Mouse (Mus musculus): Measurements from ENCODE around the gene Mon2. TPM values are rescaled to one million over a fixed set of nuclear protein-coding genes. Genes with fewer than 3 reads are reported as not detected.
"Not testable (repeated sequence)": the region's sequence is repeated elsewhere in the genome, so short reads cannot be mapped to it uniquely, and the experiment has no call there.

Mon2 gene
- polyA plus RNA-seq, 1 experiment: 53.6 TPM

DNA sequence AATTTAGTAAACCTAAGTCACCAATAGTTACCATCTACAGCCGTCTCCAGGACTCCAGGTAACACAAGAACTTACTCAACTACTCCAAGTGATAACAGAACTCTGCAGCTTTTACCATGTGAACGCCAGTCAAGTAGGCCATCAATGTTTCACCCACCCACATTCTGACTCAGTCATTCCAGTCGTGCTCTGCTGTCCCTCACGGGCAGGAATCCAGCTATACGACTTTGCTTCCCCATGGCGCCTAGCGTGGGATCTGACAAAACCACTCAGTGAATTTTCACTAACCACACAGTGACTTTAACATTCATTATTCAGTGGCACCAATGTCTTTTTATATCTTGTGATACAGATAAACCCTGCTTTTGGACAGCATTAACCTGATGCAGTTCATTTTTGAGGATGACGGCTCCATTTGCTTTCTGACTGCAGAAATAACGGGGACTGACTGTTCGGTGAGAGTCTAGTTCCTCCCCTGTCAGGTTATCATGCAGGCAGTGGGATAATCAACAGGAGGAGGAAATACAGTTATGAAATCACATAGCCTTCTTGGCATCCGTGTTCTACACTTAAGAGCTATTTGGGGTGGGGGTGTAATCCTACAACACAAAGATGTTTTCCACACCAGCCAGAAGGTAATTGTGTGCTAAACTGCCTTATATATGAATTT, 93.3 kb downstream of the Mon2 start:
- no peak overlapping the region for H3K27ac ChIP-seq (ENCODE audit: insufficient read depth, low read length)
- H3K4me3 ChIP-seq (ENCODE audit: insufficient read depth, low read length): peak overlapping the region; percentile 91
- TF ChIP-seq CTCF (IDR thresholded peaks at IDR 0.05; ENCODE audit: extremely low read depth, insufficient read depth, low read length) (no peak), POLR2A (IDR thresholded peaks at IDR 0.05; ENCODE audit: extremely low read depth, insufficient read depth, low read length) (no peak)
- peaks cover 2% of the 10 kb centered on the region; the same call in 1 of the 2 replicates for H3K4me1 ChIP-seq (ENCODE audit: control insufficient read depth, insufficient read depth, low read length)

DNA sequence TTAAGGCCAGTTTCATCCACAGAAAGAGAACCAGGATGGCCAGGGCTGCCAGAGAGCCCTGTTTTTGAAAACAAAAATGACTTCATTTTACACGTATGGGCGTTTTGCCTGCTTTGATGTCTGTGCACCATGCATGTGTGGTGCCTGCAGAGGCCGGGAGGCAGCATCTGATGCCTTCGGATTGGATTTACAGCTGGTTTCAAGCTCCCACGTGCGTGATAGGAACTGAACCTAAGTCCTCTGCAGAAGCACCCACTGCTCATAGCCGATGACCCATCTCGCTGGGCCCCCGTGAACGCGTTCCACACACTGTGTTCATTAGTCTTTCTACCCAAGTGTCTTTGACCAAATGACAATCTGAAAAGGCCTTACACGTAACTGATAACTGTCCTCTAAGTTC, 96.2 kb downstream of the Mon2 start:
- TF ChIP-seq POLR2A (IDR thresholded peaks at IDR 0.05; ENCODE audit: extremely low read depth, insufficient read depth, low read length) (no peak), CTCF (IDR thresholded peaks at IDR 0.05; ENCODE audit: extremely low read depth, insufficient read depth, low read length) (no peak)

DNA sequence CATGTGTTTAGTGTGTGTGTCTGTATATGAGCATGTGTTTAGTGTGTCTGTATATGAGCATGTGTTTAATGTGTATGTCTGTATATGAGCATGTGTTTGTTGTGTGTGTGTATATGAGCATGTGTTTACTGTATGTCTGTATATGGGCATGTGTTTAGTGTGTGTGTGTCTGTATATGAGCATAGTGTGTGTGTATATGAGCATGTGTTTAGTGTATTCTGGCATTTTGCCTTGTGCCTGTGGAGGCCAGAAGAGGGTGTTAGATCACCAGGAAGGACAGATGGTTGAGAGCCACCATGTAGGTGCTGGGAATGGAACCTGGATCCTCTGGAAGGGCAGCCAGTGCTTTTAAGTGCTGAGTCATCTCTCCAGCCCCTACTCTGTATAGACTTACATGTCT, 96.9 kb downstream of the Mon2 start:
- Histone ChIP-seq H3K4me3 (ENCODE audit: insufficient read depth, low read length) (no peak overlapping the region), H3K27ac (ENCODE audit: insufficient read depth, low read length) (no peak overlapping the region), H3K4me1 (ENCODE audit: control insufficient read depth, insufficient read depth, low read length) (no peaks in the 10 kb centered on the region; the same call in 1 of the 2 replicates)
- no peak for TF ChIP-seq POLR2A (IDR thresholded peaks at IDR 0.05; ENCODE audit: extremely low read depth, insufficient read depth, low read length)
- TF ChIP-seq CTCF (IDR thresholded peaks at IDR 0.05; ENCODE audit: extremely low read depth, insufficient read depth, low read length): no peak

More for the DNA sequence above, 96.2 kb downstream of the Mon2 start:
- Histone ChIP-seq H3K4me1 (ENCODE audit: control insufficient read depth, insufficient read depth, low read length) (no peaks in the 10 kb centered on the region; the same call in 1 of the 2 replicates), H3K4me3 (ENCODE audit: insufficient read depth, low read length) (no peak overlapping the region), H3K27ac (ENCODE audit: insufficient read depth, low read length) (no peak overlapping the region)

DNA sequence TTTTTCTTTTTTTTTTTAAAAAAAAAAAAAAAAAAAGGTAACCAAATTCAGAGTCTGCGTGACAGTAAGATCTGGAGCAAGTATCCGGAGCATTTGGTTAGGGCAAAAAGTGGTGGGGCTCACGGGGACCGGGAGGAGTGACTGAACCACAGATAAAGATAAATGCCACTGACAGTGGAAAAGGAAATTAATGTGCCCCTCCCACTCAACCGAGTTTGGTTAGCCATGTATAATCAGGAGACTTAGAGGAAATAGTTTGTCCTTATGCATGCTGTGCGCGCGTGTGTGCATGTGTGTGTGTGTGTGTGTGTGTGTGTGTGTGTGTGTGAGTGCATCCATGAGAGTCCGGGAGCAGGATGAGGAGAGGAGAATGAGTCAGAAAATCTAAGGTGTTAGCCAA, 100.3 kb downstream of the Mon2 start:
- no peaks in the 10 kb centered on the region for H3K4me1 ChIP-seq (ENCODE audit: control insufficient read depth, insufficient read depth, low read length)
- no peak overlapping the region for H3K27ac ChIP-seq (ENCODE audit: insufficient read depth, low read length)
- no peak for TF ChIP-seq CTCF (IDR thresholded peaks at IDR 0.05; ENCODE audit: extremely low read depth, insufficient read depth, low read length)
- TF ChIP-seq POLR2A (IDR thresholded peaks at IDR 0.05; ENCODE audit: extremely low read depth, insufficient read depth, low read length): no peak
- no peak overlapping the region for H3K4me3 ChIP-seq (ENCODE audit: insufficient read depth, low read length)

DNA sequence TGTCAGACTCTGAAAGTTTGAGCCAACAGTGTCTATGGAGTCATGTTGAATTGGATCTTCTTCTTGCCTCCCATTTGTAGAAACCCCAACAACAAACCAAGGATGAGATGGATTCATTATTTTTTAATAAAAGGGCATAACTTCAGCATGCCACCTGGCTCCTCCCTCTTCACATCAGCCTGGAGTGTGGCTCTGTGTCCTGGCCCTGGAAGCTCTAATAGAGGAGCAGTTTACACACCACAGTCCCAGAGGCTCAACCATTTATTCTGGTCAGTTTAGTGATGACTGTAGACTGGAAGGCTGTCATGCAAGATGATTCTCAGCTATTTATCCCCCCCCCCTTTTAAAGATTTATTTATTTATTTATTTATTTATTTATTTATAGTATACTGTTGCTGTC, 103.1 kb downstream of the Mon2 start:
- TF ChIP-seq POLR2A (IDR thresholded peaks at IDR 0.05; ENCODE audit: extremely low read depth, insufficient read depth, low read length): no peak
- TF ChIP-seq CTCF (IDR thresholded peaks at IDR 0.05; ENCODE audit: extremely low read depth, insufficient read depth, low read length): no peak
- no peak overlapping the region for H3K4me3 ChIP-seq (ENCODE audit: insufficient read depth, low read length)

DNA sequence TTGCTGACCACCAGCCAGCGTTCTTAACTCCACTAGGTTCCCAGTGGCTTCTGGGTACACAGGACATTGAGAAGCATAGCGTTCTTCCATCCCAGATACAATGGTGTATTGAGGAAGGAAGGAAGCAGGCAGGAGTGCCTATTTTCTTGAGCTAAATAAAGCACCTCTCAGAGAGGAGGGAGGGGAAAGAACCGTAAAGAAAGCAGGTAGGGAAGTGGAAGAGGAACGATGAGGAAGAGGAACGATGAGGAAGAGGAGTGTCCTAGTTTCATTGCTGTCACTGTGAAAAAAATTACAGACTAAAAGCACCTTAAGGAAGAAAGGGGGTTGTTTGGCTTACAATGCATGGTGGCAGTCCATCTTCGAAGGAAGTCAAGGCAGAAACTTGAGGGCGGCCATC, 106.1 kb downstream of the Mon2 start:
- Histone ChIP-seq H3K4me3 (ENCODE audit: insufficient read depth, low read length) (no peak overlapping the region), H3K27ac (ENCODE audit: insufficient read depth, low read length) (no peak overlapping the region), H3K4me1 (ENCODE audit: control insufficient read depth, insufficient read depth, low read length) (no peaks in the 10 kb centered on the region)
- TF ChIP-seq CTCF (IDR thresholded peaks at IDR 0.05; ENCODE audit: extremely low read depth, insufficient read depth, low read length) (no peak), POLR2A (IDR thresholded peaks at IDR 0.05; ENCODE audit: extremely low read depth, insufficient read depth, low read length) (no peak)

More for the DNA sequence above, 103.1 kb downstream of the Mon2 start:
- no peak overlapping the region for H3K27ac ChIP-seq (ENCODE audit: insufficient read depth, low read length)
- no peaks in the 10 kb centered on the region for H3K4me1 ChIP-seq (ENCODE audit: control insufficient read depth, insufficient read depth, low read length)

DNA sequence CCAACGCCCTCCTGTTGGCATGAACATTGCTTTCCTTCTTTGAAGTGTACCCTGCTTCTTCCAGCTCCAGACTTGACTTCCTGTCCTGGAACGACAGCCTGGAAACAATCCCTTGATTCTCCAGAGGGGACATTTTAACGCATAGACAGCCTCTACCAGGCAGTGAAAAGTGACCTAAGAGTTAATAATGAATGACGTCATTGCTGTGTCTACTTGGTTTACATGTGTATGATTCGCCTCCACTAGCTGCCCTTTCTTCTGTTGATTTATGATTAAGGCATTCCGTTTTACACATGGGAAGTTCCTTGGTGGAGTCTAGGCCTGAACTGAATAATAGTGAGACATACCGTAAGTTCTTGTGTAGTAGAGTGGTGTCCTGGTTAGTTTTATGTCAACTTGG, 109.9 kb downstream of the Mon2 start:
- Histone ChIP-seq H3K4me1 (ENCODE audit: control insufficient read depth, insufficient read depth, low read length) (peaks cover 3% of the 10 kb centered on the region), H3K4me3 (ENCODE audit: insufficient read depth, low read length) (no peak overlapping the region), H3K27ac (ENCODE audit: insufficient read depth, low read length) (no peak overlapping the region)
- TF ChIP-seq POLR2A (IDR thresholded peaks at IDR 0.05; ENCODE audit: extremely low read depth, insufficient read depth, low read length): no peak
- TF ChIP-seq CTCF (IDR thresholded peaks at IDR 0.05; ENCODE audit: extremely low read depth, insufficient read depth, low read length): no peak

DNA sequence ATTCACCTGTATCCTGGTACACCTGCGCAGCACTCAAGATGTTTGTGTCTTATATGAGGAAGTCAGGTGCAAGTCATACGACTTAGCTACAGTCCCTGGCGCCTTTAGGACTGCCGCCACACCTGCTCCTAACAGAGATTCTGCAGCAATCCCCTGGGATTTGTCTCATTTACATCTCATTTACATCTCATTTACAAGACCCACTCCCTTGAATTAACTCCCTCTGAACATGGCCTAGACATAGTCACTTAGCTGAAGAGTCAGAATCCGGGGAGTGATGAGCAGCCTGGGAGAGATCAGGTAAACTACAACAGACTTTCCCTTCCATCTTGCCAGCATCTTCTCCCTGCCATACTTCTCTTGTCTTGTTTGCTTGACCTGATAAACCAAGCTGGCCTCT, 110.7 kb downstream of the Mon2 start:
- not testable (repeated sequence) for H3K27ac ChIP-seq (ENCODE audit: insufficient read depth, low read length)

DNA sequence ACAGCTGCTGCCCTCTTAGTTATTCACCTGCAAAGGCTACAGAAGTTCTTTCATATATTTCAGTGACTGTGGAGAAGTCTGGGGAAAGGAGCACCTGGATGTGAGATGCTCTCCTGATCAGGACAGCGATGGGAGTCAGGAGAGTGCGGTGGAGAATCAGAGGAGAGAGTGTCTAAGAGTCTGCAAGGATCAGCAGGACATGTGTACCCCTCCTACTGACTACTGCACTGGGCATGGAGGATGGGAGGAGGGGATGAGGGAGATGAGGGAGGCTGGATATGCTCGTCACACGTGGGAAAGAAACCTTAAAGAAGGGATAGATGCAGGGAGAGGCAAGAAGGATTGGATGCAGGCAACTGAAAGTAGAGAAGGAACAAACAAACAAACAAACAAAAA, 112.1 kb downstream of the Mon2 start:
- H3K4me1 ChIP-seq (ENCODE audit: control insufficient read depth, insufficient read depth, low read length): peaks cover 3% of the 10 kb centered on the region
- no peak overlapping the region for H3K4me3 ChIP-seq (ENCODE audit: insufficient read depth, low read length)
- no peak overlapping the region for H3K27ac ChIP-seq (ENCODE audit: insufficient read depth, low read length)
- no peak for TF ChIP-seq POLR2A (IDR thresholded peaks at IDR 0.05; ENCODE audit: extremely low read depth, insufficient read depth, low read length)
- TF ChIP-seq CTCF (IDR thresholded peaks at IDR 0.05; ENCODE audit: extremely low read depth, insufficient read depth, low read length): no peak

More for the DNA sequence above, 110.7 kb downstream of the Mon2 start:
- H3K4me3 ChIP-seq (ENCODE audit: insufficient read depth, low read length); H3K4me1 ChIP-seq (ENCODE audit: control insufficient read depth, insufficient read depth, low read length): not testable (repeated sequence)

DNA sequence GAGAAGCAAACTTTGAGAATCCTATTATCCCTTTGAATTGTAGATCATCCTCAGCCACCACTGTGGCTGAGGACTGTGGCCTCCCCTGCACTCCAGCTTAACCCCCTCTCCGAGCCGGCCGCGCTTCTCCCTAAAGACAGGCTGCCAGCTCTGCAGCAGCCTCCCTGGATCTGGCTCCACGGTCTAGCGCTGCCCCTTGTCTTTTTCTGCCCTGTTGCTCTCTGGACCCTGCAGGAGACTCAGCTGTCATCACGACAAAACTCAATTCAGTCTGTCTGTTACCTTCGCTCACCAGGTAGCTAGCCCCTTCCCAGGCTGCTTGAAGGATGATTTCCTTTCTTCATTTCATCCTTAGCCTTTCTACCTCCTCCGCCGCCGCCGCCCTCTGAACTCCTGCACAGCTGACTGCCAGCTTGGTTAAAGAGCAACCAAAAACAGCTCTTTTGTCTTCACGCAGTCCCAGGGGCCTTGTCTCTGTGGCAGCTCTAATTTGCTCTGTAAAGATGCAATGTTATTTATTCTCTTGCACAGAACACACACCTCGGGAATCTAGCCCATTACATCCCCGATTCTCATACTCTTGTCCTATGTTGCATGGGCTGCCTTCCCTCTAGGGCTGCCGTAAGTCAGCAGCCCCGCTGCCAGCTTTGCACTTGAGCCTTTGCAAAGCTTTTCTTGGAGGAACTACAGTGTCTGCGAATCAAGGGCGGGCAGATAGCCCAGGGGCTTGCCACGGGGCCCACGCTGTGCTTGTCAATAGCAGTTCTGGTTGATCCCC, 112.7 kb downstream of the Mon2 start:
- no peak overlapping the region for H3K27ac ChIP-seq (ENCODE audit: insufficient read depth, low read length)
- peaks cover 3% of the 10 kb centered on the region for H3K4me1 ChIP-seq (ENCODE audit: control insufficient read depth, insufficient read depth, low read length)
- H3K4me3 ChIP-seq (ENCODE audit: insufficient read depth, low read length): no peak overlapping the region
- TF ChIP-seq POLR2A (IDR thresholded peaks at IDR 0.05; ENCODE audit: extremely low read depth, insufficient read depth, low read length) (no peak), CTCF (IDR thresholded peaks at IDR 0.05; ENCODE audit: extremely low read depth, insufficient read depth, low read length) (no peak)
